Mouse (Mus musculus): ENCODE measurements around the gene Gak.

- TF ChIP-seq ZC3H11A (IDR thresholded peaks at IDR 0.05; ENCODE audit: borderline replicate concordance, low read depth, low read length) (no peak), ZNF384 (IDR thresholded peaks at IDR 0.05; ENCODE audit: low read depth, low read length) (no peak), CHD2 (IDR thresholded peaks at IDR 0.05; ENCODE audit: low read depth, low read length) (no peak)
Measured at GRCm38 (mm10) chr5:108643674-108644073, 14.1 kb upstream of the Gak start.

Measured in ES-E14 (cell line).